Mouse (Mus musculus) thymus, adult 2 months (tissue): Measurements from ENCODE around the gene Eif3l. TPM values are rescaled to one million over a fixed set of nuclear protein-coding genes. Genes with fewer than 3 reads are reported as not detected.

Experiments
- DNase-seq: peaks from one replicate; pipeline ENCODE4 v3.0.0; 2021
- H3K27ac ChIP-seq: fragments of 200-500 bp; 2 replicates; pipeline ENCODE4 v1.5.1; 2012; ENCODE audit warnings: low read length, control low read depth; ENCODE audit not compliant: control insufficient read depth, insufficient read depth
- H3K27me3 ChIP-seq: fragments of 200-500 bp; 2 replicates; pipeline ENCODE4 v1.6.1; 2012; ENCODE audit warnings: mild to moderate bottlenecking, low read length, moderate library complexity, mixed read lengths; ENCODE audit not compliant: control insufficient read depth, insufficient read depth
- H3K36me3 ChIP-seq: fragments of 200-500 bp; 2 replicates; pipeline ENCODE4 v1.6.1; 2012; ENCODE audit warnings: mild to moderate bottlenecking, low read length, moderate library complexity; ENCODE audit not compliant: control insufficient read depth, insufficient read depth
- H3K4me1 ChIP-seq: fragments of 200-500 bp; replicated peaks from 2 replicates; pipeline ENCODE4 v1.6.1; 2012; ENCODE audit warnings: low read length; ENCODE audit not compliant: control insufficient read depth, insufficient read depth
- H3K4me3 ChIP-seq: fragments of 200-500 bp; 2 replicates; pipeline ENCODE4 v1.5.1; 2012; ENCODE audit warnings: mild to moderate bottlenecking, low read length, control low read depth, moderate library complexity; ENCODE audit not compliant: control insufficient read depth, insufficient read depth
- CTCF ChIP-seq: fragments of 200-500 bp; IDR thresholded peaks from 2 replicates; pipeline ENCODE4 v1.5.1; 2012; ENCODE audit warnings: mild to moderate bottlenecking, control low read depth, low read length, moderate library complexity, borderline replicate concordance; ENCODE audit not compliant: control insufficient read depth, poor library complexity, insufficient read depth; ENCODE audit errors: extremely low read depth
- POLR2A ChIP-seq: fragments of 200-500 bp; IDR thresholded peaks from 2 replicates; pipeline ENCODE4 v1.6.1; 2012; ENCODE audit warnings: mild to moderate bottlenecking, low read length, control low read depth, moderate library complexity; ENCODE audit not compliant: control insufficient read depth, poor library complexity, insufficient read depth; ENCODE audit errors: extremely low read depth
- WGBS: fragments of 180-500 bp; shearing (Covaris S2); methylation state at CpG from one replicate; pipeline ENCODE4 v1.1.7; 2018; 5-methylcytosine and 5-hydroxymethylcytosine counted together
- polyA plus RNA-seq: library from polyadenylated mRNA; depleted of rRNA; stranded (reverse); fragments of >200 nt; gene quantifications from 2 replicates; pipeline ENCODE4 v1.2.3, GENCODE M21; 2012; rRNA removed

Eif3l gene
- polyA plus RNA-seq, 1 experiment, result 205 TPM

- Histone ChIP-seq H3K36me3 (peaks cover 11% of the 10 kb centered on the region), H3K27ac (no peak overlapping the region), H3K27me3 (no peaks in the 10 kb centered on the region), H3K4me1 (peaks cover 4% of the 10 kb centered on the region), H3K4me3 (no peak overlapping the region)
- DNase-seq, result no peak
- TF ChIP-seq CTCF, result no peak
- TF ChIP-seq POLR2A, result no peak
- WGBS, result 94% methylated on average over 12 of the region's 12 CpGs
Observed at GRCm38 (mm10) chr15:79143316-79143715, 68.3 kb downstream of the Eif3l start.

Other genes starting within 250 kb of the Eif3l start
- gene Cdc42ep1, start 232.6 kb upstream of the Eif3l start, polyA plus RNA-seq, result 8.1 and 12.5 TPM in 2 replicates
- 2.9 and 4.8 TPM in 2 replicates for gene Lgals2, start 219.7 kb upstream of the Eif3l start, polyA plus RNA-seq
- 137 and 155 TPM in 2 replicates for gene Gga1, start 198.0 kb upstream of the Eif3l start, polyA plus RNA-seq
- gene Gm49510, start 175.5 kb upstream of the Eif3l start, polyA plus RNA-seq, result 0.08 and 0.14 TPM in 2 replicates
- 371 and 412 TPM in 2 replicates for gene Sh3bp1, start 175.4 kb upstream of the Eif3l start, polyA plus RNA-seq
- 72.0 and 94.8 TPM in 2 replicates for gene Pdxp, start 161.3 kb upstream of the Eif3l start, polyA plus RNA-seq
- 359 and 428 TPM in 2 replicates for gene Lgals1, start 148.5 kb upstream of the Eif3l start, polyA plus RNA-seq
- 26.8 and 27.9 TPM in 2 replicates for gene Nol12, start 140.2 kb upstream of the Eif3l start, polyA plus RNA-seq
- 52.2 and 70.7 TPM in 2 replicates for gene Triobp, start 127.5 kb upstream of the Eif3l start, polyA plus RNA-seq
- 35.7 and 52.0 TPM in 2 replicates for gene H1f0, start 46.7 kb upstream of the Eif3l start, polyA plus RNA-seq
- gene Galr3, start 33.3 kb upstream of the Eif3l start, polyA plus RNA-seq, result 0.71 and 1.6 TPM in 2 replicates
- 171 and 181 TPM in 2 replicates for gene Ankrd54, start 12.3 kb upstream of the Eif3l start, polyA plus RNA-seq
- gene Micall1, start 33.7 kb downstream of the Eif3l start, polyA plus RNA-seq, result 46.1 and 47.3 TPM in 2 replicates
- 37.3 and 38.0 TPM in 2 replicates for gene Polr2f, start 65.8 kb downstream of the Eif3l start, polyA plus RNA-seq
- gene 1700088E04Rik, start 66.1 kb downstream of the Eif3l start, polyA plus RNA-seq, result 1.3 and 1.8 TPM in 2 replicates
- 0.87 and 0.88 TPM in 2 replicates for gene Sox10, start 90.1 kb downstream of the Eif3l start, polyA plus RNA-seq
- gene Pick1, start 154.0 kb downstream of the Eif3l start, polyA plus RNA-seq, result 27.1 and 27.7 TPM in 2 replicates
- 0.11 and 0.24 TPM in 2 replicates for gene Gm49486, start 154.2 kb downstream of the Eif3l start, polyA plus RNA-seq
- 0.15 TPM in 1 of 2 replicates, not detected in the other for gene Slc16a8, start 179.6 kb downstream of the Eif3l start, polyA plus RNA-seq
- gene Baiap2l2, start 210.4 kb downstream of the Eif3l start, polyA plus RNA-seq, result 0.68 and 2.9 TPM in 2 replicates